Mouse (Mus musculus): ENCODE measurements around the gene Tut4. TPM values are rescaled to one million over a fixed set of nuclear protein-coding genes. Genes with fewer than 3 reads are reported as not detected.

Gene Tut4
- polyA plus RNA-seq, 1 experiment from 2014 or later = 49.7 TPM

DNA sequence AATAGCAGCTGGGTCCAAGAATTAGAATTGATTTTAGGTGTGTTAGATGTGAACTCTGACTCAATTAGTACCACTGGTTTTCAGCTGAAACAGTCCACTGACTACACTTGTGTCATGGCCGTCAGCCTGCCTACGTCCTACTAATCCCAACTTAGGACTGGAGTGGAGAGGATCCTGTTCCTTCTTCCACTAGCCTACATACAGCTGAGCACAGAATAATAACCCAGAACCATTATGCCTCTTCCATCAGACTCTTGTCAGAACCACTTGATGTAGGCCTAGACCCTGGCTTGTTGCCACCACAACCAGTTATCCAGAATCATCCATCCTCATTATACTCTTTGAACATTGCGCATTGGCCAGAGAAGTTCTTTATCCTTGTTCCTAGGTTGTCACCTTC lies 24.4 kb upstream of the Tut4 start:
- no peak overlapping the region for H3K27ac ChIP-seq (ENCODE audit: low read depth, low read length)
- H3K36me3 ChIP-seq (ENCODE audit: control insufficient read depth, insufficient read depth, low read length) = no peaks in the 10 kb centered on the region
- H3K27me3 ChIP-seq (replicated peaks; ENCODE audit: control insufficient read depth, insufficient read depth, low read length) = no peaks in the 10 kb centered on the region
- H3K4me2 ChIP-seq = no peak overlapping the region
- H3K4me3 ChIP-seq (ENCODE audit: low read depth, low read length) = no peak overlapping the region
- DNase-seq (ENCODE audit: low spot score) = no peak
- H3K9ac ChIP-seq (ENCODE audit: low read depth, low read length) = no peak overlapping the region
- 83% methylated on average over 3 of the region's 3 CpGs for WGBS
- no peak for ATAC-seq (replicated peaks; ENCODE audit: low FRiP score)
- no peaks in the 10 kb centered on the region for H3K9me3 ChIP-seq (ENCODE audit: control insufficient read depth, low read length)
- H3K4me1 ChIP-seq (replicated peaks; ENCODE audit: control insufficient read depth, insufficient read depth, low read length) = peaks cover 17% of the 10 kb centered on the region

DNA sequence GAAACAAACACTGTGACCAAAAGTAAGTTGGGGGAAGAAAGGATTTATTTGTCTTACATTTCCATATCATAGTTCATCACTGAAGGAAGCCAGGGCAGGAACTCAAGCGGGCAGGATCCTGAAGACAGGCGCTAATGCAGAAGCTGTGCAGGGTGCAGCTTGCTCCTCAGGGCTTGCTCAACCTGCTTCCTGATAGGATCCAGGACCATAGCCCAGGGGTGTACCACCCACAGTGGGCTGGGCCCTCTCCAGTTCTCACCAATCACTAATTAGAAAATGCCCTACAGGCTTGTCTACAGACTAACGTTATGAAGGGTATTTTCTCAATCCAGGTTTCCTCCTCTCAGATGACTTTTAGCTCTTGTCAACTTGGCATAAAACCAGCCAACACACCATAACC lies 23.6 kb upstream of the Tut4 start:
- Histone ChIP-seq H3K4me1 (replicated peaks; ENCODE audit: control insufficient read depth, insufficient read depth, low read length) (peaks cover 16% of the 10 kb centered on the region), H3K9ac (ENCODE audit: low read depth, low read length) (no peak overlapping the region), H3K9me3 (ENCODE audit: control insufficient read depth, low read length) (no peaks in the 10 kb centered on the region), H3K4me3 (ENCODE audit: low read depth, low read length) (no peak overlapping the region), H3K27me3 (replicated peaks; ENCODE audit: control insufficient read depth, insufficient read depth, low read length) (no peaks in the 10 kb centered on the region), H3K36me3 (ENCODE audit: control insufficient read depth, insufficient read depth, low read length) (no peaks in the 10 kb centered on the region), H3K27ac (ENCODE audit: low read depth, low read length) (peak overlapping the region; percentile 4; the same call in 1 of the 2 replicates), H3K4me2 (no peak overlapping the region)
- WGBS = 54% methylated on average over 3 of the region's 3 CpGs
- no peak for DNase-seq (ENCODE audit: low spot score)
- no peak for ATAC-seq (replicated peaks; ENCODE audit: low FRiP score)

DNA sequence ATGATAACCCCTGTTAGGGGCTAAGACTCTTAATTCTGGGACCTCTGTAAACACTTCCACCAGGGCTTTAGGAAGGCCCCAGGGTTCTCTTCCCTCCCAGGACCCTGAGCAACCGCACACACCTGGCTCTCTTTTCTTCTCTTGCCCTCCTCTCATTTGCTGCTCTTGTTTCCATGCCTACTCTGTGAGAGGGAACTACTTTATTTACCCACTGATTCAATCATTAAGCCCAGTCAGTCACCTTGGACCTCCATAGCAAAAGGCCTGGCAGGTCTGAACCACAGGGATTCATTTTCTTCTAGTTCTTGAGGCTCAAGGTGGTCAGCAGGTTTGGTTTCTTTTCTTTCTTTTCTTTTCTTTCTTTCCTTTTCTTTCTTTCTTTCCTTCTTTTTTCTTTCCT lies 23.0 kb upstream of the Tut4 start:
- ATAC-seq (replicated peaks; ENCODE audit: low FRiP score) = no peak
- no peak overlapping the region for H3K4me3 ChIP-seq (ENCODE audit: low read depth, low read length)
- no peaks in the 10 kb centered on the region for H3K9me3 ChIP-seq (ENCODE audit: control insufficient read depth, low read length)
- no peak for DNase-seq (ENCODE audit: low spot score)
- no peak overlapping the region for H3K4me2 ChIP-seq
- H3K27ac ChIP-seq (ENCODE audit: low read depth, low read length) = no peak overlapping the region
- H3K4me1 ChIP-seq (replicated peaks; ENCODE audit: control insufficient read depth, insufficient read depth, low read length) = peaks cover 12% of the 10 kb centered on the region
- H3K9ac ChIP-seq (ENCODE audit: low read depth, low read length) = no peak overlapping the region
- no peaks in the 10 kb centered on the region for H3K27me3 ChIP-seq (replicated peaks; ENCODE audit: control insufficient read depth, insufficient read depth, low read length)
- H3K36me3 ChIP-seq (ENCODE audit: control insufficient read depth, insufficient read depth, low read length) = no peaks in the 10 kb centered on the region
- 67% methylated on average over 1 of the region's 1 CpGs for WGBS

DNA sequence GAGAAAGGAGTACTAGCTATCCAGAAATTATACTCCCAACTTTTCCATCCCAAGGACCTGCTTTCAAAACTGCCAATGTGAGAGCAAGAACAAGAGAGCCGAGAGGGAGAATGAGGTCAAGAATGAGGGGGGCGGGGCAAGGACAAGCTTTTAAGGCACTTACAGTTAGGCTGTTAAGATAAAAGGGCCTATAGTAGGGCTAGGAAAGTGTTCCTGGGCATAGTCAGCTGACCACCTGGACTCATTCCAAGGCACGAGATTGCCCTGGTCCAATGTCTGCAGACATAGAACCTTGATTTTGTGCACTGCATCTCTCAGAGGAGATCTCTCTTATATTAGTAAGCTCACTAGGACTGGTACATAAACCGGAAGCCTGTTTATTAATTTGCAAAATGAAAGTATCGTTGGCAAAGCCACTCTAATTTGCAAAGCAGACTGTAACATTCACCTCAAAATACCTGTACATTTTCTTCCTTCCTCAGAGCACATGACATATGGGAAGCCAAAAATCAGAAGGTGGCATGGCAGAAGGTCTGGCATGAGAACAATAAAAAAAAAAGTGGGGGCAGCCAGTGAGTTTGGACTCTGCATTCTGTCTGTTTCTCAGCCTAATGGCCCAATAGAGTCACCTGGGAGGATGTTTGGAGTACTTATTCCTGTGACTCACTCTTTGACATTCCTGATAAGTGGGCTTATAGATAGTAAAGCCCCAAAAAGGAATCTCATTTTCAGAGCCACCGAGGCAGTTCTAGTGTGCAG lies 21.0 kb upstream of the Tut4 start:
- ATAC-seq (replicated peaks; ENCODE audit: low FRiP score) = no peak
- no peak overlapping the region for H3K27ac ChIP-seq (ENCODE audit: low read depth, low read length)

DNA sequence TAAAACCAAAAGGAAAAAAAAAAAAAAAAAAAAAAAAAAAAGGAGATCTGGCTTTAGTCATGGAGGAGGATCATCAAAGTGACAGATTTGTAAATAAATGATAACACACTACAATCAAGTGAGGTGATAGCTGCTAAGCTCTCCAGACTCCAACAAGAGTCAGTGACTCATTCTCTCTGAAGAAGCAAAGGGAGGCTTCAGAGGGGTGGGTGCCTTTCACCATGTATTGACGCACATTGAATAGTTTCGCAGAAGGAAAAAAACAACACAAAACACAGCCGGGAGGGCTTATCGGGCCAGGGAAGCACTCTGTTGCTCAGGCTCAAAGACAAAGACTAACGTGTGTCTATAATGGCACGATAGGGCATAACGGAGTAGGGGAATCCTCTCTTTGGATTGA lies 11.1 kb upstream of the Tut4 start:
- DNase-seq (ENCODE audit: low spot score) (no peak), ATAC-seq (replicated peaks; ENCODE audit: low FRiP score) (no peak)
- no peak overlapping the region for H3K27ac ChIP-seq (ENCODE audit: low read depth, low read length)
- H3K4me3 ChIP-seq (ENCODE audit: low read depth, low read length) = no peak overlapping the region
- no peaks in the 10 kb centered on the region for H3K4me1 ChIP-seq (replicated peaks; ENCODE audit: control insufficient read depth, insufficient read depth, low read length)
- H3K27me3 ChIP-seq (replicated peaks; ENCODE audit: control insufficient read depth, insufficient read depth, low read length) = no peaks in the 10 kb centered on the region
- H3K36me3 ChIP-seq (ENCODE audit: control insufficient read depth, insufficient read depth, low read length) = no peaks in the 10 kb centered on the region
- no peak overlapping the region for H3K9ac ChIP-seq (ENCODE audit: low read depth, low read length)
- WGBS = 39% methylated on average over 7 of the region's 7 CpGs
- no peak overlapping the region for H3K4me2 ChIP-seq
- no peaks in the 10 kb centered on the region for H3K9me3 ChIP-seq (ENCODE audit: control insufficient read depth, low read length)

More for the DNA sequence above, 21.0 kb upstream of the Tut4 start:
- H3K36me3 ChIP-seq (ENCODE audit: control insufficient read depth, insufficient read depth, low read length) = no peaks in the 10 kb centered on the region
- H3K9ac ChIP-seq (ENCODE audit: low read depth, low read length) = no peak overlapping the region
- DNase-seq (ENCODE audit: low spot score) = no peak
- H3K4me3 ChIP-seq (ENCODE audit: low read depth, low read length) = no peak overlapping the region
- H3K9me3 ChIP-seq (ENCODE audit: control insufficient read depth, low read length) = no peaks in the 10 kb centered on the region
- no peaks in the 10 kb centered on the region for H3K27me3 ChIP-seq (replicated peaks; ENCODE audit: control insufficient read depth, insufficient read depth, low read length)
- WGBS = 58% methylated on average over 6 of the region's 6 CpGs
- H3K4me1 ChIP-seq (replicated peaks; ENCODE audit: control insufficient read depth, insufficient read depth, low read length) = peaks cover 5% of the 10 kb centered on the region; the same call in 1 of the 2 replicates
- H3K4me2 ChIP-seq = no peak overlapping the region

DNA sequence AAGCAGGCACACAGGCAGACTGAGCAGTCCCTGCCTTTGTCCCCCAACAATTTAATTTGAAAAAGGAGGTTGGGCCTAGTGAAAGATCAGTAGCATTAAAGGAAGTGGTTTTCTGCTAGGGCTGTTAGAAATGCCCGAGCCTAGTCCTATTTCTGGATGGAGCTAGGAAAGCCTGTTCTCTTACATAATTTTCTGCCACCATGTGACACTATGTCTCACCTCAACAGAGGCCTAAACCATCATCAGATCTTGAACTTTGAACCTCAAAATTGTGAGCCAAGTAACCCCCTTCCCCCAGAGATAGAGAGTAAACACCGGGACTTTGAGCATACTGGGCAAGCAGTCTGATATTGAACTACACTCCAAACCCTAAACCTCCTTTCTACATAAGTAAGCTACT lies 3.2 kb upstream of the Tut4 start:
- H3K27ac ChIP-seq (ENCODE audit: low read depth, low read length) = peak overlapping the region; percentile 22; the same call in 1 of the 2 replicates

DNA sequence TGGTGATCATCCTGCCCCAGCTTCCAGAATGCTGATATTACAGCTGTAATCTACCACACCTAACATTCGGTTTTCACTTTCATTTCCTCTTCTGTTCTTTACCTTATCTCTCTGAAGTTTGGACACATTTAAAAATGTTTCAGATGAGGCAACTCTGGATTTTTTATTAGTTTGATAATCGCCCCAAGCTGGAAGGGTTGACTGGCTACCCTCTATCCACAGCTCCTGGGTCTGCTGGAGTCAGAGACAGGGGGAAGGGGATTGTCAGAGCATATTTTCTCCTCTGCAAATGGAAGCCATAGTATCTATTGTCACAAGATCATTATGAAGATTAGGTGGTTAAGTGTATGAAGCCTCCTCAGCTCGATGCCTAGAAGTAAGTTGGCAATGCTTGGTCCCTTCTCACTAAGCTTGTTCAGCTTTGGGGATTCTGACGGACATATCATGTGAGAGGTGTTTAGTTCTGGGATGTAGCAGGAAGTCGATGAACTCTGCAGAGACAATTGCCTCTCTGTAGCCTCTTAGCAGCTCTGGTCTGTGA lies 955 bp upstream of the Tut4 start:
- Histone ChIP-seq H3K36me3 (ENCODE audit: control insufficient read depth, insufficient read depth, low read length) (peaks cover 4% of the 10 kb centered on the region; the same call in 1 of the 2 replicates), H3K27me3 (replicated peaks; ENCODE audit: control insufficient read depth, insufficient read depth, low read length) (no peaks in the 10 kb centered on the region), H3K4me1 (replicated peaks; ENCODE audit: control insufficient read depth, insufficient read depth, low read length) (peaks cover 16% of the 10 kb centered on the region), H3K9ac (ENCODE audit: low read depth, low read length) (peak overlapping the region; percentile 95), H3K4me2 (peak overlapping the region; percentile 97), H3K27ac (ENCODE audit: low read depth, low read length) (peak overlapping the region; percentile 95; the same call in 1 of the 2 replicates), H3K4me3 (ENCODE audit: low read depth, low read length) (peak overlapping the region; percentile 95), H3K9me3 (ENCODE audit: control insufficient read depth, low read length) (no peaks in the 10 kb centered on the region)
- 19% methylated on average over 5 of the region's 5 CpGs for WGBS
- ATAC-seq (replicated peaks; ENCODE audit: low FRiP score) (no peak), DNase-seq (ENCODE audit: low spot score) (no peak)

More for the DNA sequence above, 3.2 kb upstream of the Tut4 start:
- DNase-seq (ENCODE audit: low spot score) (no peak), ATAC-seq (replicated peaks; ENCODE audit: low FRiP score) (no peak)
- H3K9me3 ChIP-seq (ENCODE audit: control insufficient read depth, low read length) = no peaks in the 10 kb centered on the region
- H3K4me3 ChIP-seq (ENCODE audit: low read depth, low read length) = no peak overlapping the region
- no peaks in the 10 kb centered on the region for H3K27me3 ChIP-seq (replicated peaks; ENCODE audit: control insufficient read depth, insufficient read depth, low read length)
- no peaks in the 10 kb centered on the region for H3K36me3 ChIP-seq (ENCODE audit: control insufficient read depth, insufficient read depth, low read length)
- H3K4me2 ChIP-seq = no peak overlapping the region
- H3K9ac ChIP-seq (ENCODE audit: low read depth, low read length) = no peak overlapping the region
- WGBS = 48% methylated on average over 2 of the region's 2 CpGs
- peaks cover 16% of the 10 kb centered on the region for H3K4me1 ChIP-seq (replicated peaks; ENCODE audit: control insufficient read depth, insufficient read depth, low read length)

DNA sequence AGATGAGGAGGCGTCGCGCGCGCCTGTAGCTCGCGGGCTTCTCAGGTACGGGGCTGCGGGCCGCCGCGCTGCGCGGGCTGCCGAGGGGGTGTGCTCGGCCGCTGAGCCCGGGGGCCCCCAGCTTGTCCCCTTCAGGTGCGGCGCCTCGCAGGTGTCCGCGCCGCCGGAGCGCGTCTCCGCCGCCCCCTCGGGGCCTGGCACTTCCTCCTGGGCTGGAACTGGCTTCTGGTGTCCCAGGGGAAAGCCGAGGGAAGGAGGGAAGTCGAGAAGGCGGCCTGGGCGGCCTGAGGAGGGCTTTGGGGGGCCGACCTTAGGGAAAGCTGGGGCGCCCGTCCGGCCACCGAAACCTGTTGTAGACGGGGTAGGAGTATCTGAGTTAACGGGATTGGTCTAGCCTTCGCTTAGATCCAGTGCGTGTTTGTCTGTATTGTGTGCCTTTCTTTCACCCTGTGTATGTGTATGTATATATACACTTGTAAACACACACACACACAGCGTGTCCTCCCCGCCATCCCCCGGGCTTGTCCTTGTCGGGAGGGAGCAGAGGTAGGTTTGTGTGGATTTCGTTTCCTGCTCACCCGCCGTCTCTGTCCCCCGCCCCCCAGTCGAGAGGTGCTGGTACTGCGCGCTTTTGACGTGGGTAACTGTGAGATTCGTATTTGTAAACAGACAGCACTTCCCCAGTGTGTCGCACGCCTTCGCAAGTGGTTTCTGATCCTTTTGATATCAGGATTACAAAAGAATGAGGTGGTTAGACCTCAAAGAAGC lies 1.1 kb downstream of the Tut4 start:
- peak overlapping the region; percentile 95 for H3K27ac ChIP-seq (ENCODE audit: low read depth, low read length)
- H3K4me1 ChIP-seq (replicated peaks; ENCODE audit: control insufficient read depth, insufficient read depth, low read length) = peaks cover 16% of the 10 kb centered on the region
- H3K36me3 ChIP-seq (ENCODE audit: control insufficient read depth, insufficient read depth, low read length) = peaks cover 4% of the 10 kb centered on the region; the same call in 1 of the 2 replicates
- peak overlapping the region; percentile 97 for H3K4me2 ChIP-seq
- peak overlapping the region; percentile 95 for H3K4me3 ChIP-seq (ENCODE audit: low read depth, low read length)
- H3K9me3 ChIP-seq (ENCODE audit: control insufficient read depth, low read length) = no peaks in the 10 kb centered on the region
- peak overlapping the region; percentile 95 for H3K9ac ChIP-seq (ENCODE audit: low read depth, low read length)
- H3K27me3 ChIP-seq (replicated peaks; ENCODE audit: control insufficient read depth, insufficient read depth, low read length) = no peaks in the 10 kb centered on the region
- DNase-seq (ENCODE audit: low spot score) (peak; percentile 72), ATAC-seq (replicated peaks; ENCODE audit: low FRiP score) (peak; percentile 64)
- under 1% methylated on average over 59 of the region's 59 CpGs for WGBS
